Mouse (Mus musculus) T-helper 1 cell (primary cell): ENCODE measurements at regions not wholly inside any gene's neighbourhood (a gene's known extent, or its start where the extent isn't known, plus 50 kb on each side); places are given as distances from the start of the nearest gene placed in this dataset.
"Not testable (repeated sequence)": the region's sequence is repeated elsewhere in the genome, so short reads cannot be mapped to it uniquely, and the experiment has no call there.

Experiments used
- in situ Hi-C: fragments of 300-600 bp; cut with MboI, MseI; formaldehyde crosslinking; loops from one replicate; pipeline ENCODE4 v1.15.1; 2025; ENCODE audit warnings: high pct_unique_total_duplicates

- in situ Hi-C loops, result not testable (repeated sequence)
Observed at GRCm38 (mm10) chr12:115298041-115298440, 749.5 kb upstream of the Zfp386 start.

DNA sequence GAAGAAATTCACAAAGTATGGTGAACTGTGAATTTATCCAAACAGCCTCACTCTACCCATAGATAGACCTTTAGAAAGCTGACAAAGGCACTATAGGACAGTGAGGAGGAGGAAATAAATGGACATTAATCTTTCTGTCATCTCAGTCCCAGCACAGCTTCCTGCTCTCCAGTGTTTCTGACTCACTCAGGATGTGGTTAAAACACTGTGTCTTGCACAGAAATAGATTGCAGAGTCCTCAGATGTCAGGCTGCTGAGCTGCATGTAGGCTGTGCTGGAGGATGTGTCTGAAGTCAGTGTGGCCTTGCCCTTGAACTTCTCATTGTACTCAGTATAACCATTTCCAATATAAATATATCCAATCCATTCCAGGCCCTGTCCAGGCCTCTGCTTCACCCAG lies 735.6 kb upstream of the Zfp386 start:
- in situ Hi-C loops, result no loop called here

GRCm38 (mm10) chr12:115312604-115313003 lies 734.9 kb upstream of the Zfp386 start:
- in situ Hi-C loops, result not testable (repeated sequence)

DNA sequence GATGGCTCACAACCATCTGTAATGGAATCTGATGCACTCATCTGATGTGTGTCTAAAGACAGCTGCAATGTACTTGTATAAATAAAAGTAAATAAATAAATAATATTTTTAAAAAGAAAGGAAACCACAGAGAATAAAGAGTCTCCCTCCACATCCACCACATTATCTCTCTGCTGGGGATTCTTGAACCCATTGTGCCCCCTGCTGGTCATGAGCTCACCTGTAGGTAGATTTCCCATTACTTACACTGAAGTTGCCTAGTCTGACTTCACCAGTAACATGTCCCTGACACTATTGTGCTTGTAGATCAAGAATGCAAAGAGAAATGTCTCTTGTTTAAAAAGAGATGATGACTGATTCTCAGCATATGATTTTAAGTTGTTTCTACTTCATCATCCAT lies 726.9 kb upstream of the Zfp386 start:
- in situ Hi-C loops, result not testable (repeated sequence)

- in situ Hi-C loops, result no loop called here
Observed at GRCm38 (mm10) chr12:115328439-115328838, 719.1 kb upstream of the Zfp386 start.

GRCm38 (mm10) chr12:115334770-115335169 lies 712.8 kb upstream of the Zfp386 start:
- in situ Hi-C loops, result not testable (repeated sequence)

- in situ Hi-C loops, result no loop called here
Observed at GRCm38 (mm10) chr12:115336594-115336993, 710.9 kb upstream of the Zfp386 start.

GRCm38 (mm10) chr12:115346112-115346511 lies 701.4 kb upstream of the Zfp386 start:
- in situ Hi-C loops, result loop anchor here (5.0 kb wide), 1 partner anchor 214 kb away; no protein-coding TSS in a partner anchor

- in situ Hi-C loops, result not testable (repeated sequence)
Observed at GRCm38 (mm10) chr12:115359050-115359449, 688.5 kb upstream of the Zfp386 start.

DNA sequence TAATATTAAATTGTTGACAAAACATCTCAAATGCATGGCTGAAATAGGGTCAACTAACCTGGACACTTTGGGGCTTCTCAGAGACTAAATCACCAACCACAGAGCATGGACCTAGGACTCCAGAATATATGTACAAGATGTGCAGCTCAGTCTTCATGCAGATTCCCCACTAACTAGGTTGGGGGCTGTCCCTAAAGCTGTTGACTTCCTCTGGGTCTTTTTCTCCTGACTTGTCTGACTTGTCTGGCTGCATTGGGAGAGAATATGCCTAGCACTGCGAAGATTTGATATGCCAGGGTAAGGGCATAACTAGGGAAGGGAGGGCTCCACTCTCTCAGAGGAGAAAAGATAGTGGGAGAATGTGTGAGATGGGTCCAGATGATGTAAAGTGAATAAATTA lies 681.9 kb upstream of the Zfp386 start:
- in situ Hi-C loops, result not testable (repeated sequence)

GRCm38 (mm10) chr12:115371784-115372183 lies 675.7 kb upstream of the Zfp386 start:
- in situ Hi-C loops, result not testable (repeated sequence)

DNA sequence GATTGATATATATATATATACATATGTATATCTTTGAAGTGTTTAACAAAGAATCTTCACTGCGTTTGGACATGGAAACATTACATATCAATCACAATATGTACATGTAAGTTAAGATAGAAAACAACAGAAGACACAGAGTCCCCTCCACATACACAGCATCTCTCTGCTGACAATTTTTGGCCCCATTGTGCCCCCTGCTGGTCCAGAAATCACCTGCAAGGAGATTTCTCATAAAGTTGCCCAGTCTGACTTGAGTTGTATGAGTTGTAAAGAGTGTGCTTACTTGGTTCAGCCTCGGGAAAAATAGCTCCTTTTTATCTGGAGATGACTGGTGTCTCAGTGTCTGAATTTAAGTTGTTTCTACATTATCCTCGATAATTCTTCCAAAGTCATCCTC lies 674.5 kb upstream of the Zfp386 start:
- in situ Hi-C loops, result not testable (repeated sequence)

DNA sequence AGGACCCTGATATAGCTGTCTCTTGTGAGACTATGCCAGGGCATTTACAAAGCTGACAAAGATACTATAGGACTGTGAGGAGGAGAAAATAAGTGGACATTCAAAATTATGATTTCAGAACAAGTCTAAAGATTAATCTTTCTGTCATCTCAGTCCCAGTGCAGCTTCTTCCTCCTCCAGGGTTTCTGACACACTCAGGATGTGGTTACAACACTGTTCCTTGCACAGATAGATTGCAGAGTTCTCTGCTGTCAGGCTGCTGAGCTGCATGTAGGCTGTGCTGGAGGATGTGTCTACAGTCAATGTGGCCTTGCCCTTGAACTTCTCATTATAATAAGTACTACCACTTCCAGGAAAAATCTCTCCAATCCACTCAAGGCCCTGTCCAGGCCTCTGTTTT lies 661.0 kb upstream of the Zfp386 start:
- in situ Hi-C loops, result loop anchor here (5.0 kb wide), 1 partner anchor 144 kb away; no protein-coding TSS in a partner anchor

DNA sequence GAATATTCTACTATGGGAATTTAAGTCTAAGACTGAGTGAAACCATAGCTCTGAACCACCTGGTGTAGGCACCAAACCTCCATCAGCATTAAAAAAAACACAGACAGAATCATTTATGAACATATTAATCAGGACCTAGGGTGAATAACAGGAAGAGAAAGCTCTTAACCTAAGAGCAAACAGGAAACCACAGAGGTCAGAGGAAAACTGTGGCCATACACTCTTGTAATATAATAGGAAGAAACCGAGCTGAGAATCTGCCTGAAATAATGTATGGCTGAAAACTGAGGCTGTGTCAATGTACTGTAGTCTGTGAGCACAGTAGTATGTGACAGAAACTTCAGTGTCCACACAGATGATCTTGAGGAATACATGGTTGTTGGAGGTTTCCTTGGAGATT lies 643.4 kb upstream of the Zfp386 start:
- in situ Hi-C loops, result no loop called here

DNA sequence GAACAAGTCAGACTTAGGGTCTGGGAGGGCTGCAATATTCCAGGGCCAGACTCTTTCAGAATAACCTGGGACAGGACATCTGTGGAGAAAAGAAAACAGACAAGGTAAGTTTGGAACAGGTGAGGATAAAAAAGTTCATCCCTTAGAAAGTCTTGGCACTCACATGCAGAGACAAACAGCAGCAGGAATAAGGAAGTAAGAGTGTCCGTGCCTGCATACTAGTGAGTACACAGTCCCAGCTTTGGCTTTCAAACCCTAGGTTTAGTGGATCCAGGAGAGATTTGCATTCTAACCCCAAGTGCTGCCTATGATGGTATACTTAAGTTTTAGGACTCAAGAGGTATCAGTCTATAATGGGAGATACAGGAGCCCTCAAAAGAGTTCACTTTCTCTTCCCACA lies 642.9 kb upstream of the Zfp386 start:
- in situ Hi-C loops, result no loop called here

DNA sequence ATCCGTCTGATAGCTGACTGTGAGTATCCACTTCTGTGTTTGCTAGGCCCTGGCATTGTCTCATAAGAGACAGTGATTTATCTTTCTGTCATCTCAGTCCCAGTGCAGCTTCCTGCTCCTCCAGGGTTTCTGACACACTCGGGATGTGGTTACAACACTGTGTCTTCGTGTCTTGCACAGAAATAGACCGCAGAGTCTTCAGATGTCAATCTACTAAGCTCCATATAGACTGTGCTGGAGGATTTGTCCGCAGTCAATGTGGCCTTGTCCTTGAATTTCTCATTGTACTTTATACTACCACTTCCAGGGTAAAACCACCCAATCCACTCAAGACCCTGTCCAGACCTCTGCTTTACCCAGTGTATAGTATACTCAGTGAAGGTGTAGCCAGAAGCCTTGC lies 601.3 kb upstream of the Zfp386 start:
- in situ Hi-C loops, result loop anchor here (5.0 kb wide), 1 partner anchor 296 kb away; no protein-coding TSS in a partner anchor

- in situ Hi-C loops, result not testable (repeated sequence)
Observed at GRCm38 (mm10) chr12:115452626-115453025, 594.9 kb upstream of the Zfp386 start.

- in situ Hi-C loops, result loop anchor here (5.0 kb wide), 1 partner anchor 252 kb away; no protein-coding TSS in a partner anchor
Observed at GRCm38 (mm10) chr12:115464777-115465176, 582.7 kb upstream of the Zfp386 start.

- in situ Hi-C loops, result not testable (repeated sequence)
Observed at GRCm38 (mm10) chr12:115468015-115468414, 579.5 kb upstream of the Zfp386 start.

GRCm38 (mm10) chr12:115468569-115468968 lies 579.0 kb upstream of the Zfp386 start:
- in situ Hi-C loops, result not testable (repeated sequence)

- in situ Hi-C loops, result no loop called here
Observed at GRCm38 (mm10) chr12:115498865-115499264, 548.7 kb upstream of the Zfp386 start.

GRCm38 (mm10) chr12:115507285-115507684 lies 540.2 kb upstream of the Zfp386 start:
- in situ Hi-C loops, result not testable (repeated sequence)

- in situ Hi-C loops, result not testable (repeated sequence)
Observed at GRCm38 (mm10) chr12:115508615-115509342, 538.7 kb upstream of the Zfp386 start.
